Mouse (Mus musculus): ENCODE measurements at regions not wholly inside any gene's neighbourhood (a gene's known extent, or its start where the extent isn't known, plus 50 kb on each side); places are given as distances from the start of the nearest gene placed in this dataset.

DNA sequence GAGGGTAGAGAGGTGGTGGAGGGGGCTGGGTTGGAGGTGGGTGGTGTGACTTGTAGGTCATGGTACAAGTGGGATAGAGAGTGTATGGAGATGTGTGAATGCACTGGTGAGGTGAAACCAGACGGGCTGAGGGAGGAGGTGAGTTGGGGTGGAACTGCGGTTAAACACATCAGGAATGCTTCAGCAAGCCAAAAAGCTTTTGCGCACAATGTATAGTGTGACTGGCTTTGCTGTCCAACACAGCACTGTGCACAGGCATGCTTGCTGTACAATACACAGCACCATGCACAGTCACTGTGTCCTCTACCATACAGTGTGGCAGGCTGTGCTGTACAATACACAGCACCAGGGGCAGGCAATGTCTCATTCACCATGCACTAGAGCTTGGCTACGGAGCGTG lies 223.6 kb downstream of the Eipr1 start:
- ATAC-seq = peak; percentile 70
- 85% methylated on average over 5 of the region's 5 CpGs for WGBS
- H3K4me3 ChIP-seq (ENCODE audit: low read depth, low read length) = no peak overlapping the region
- H3K27ac ChIP-seq (ENCODE audit: low read length) = peak overlapping the region; percentile 70; the same call in 1 of the 2 replicates
- peaks cover 12% of the 10 kb centered on the region for H3K4me1 ChIP-seq (ENCODE audit: control insufficient read depth, insufficient read depth, low read length)
- 0 out of 2 replicates have a peak, but pooled peaks cover 2% of the 10 kb centered on the region for H3K9me3 ChIP-seq (replicated peaks; ENCODE audit: control insufficient read depth, low read length, poor library complexity, severe bottlenecking)
- H3K27me3 ChIP-seq (ENCODE audit: control insufficient read depth, insufficient read depth, low read depth, low read length) = no peaks in the 10 kb centered on the region
- H3K4me2 ChIP-seq (ENCODE audit: low read length) = no peak overlapping the region
- H3K36me3 ChIP-seq (ENCODE audit: control insufficient read depth, insufficient read depth, low read length) = no peaks in the 10 kb centered on the region
- no peak overlapping the region for H3K9ac ChIP-seq (ENCODE audit: low read depth, low read length)

DNA sequence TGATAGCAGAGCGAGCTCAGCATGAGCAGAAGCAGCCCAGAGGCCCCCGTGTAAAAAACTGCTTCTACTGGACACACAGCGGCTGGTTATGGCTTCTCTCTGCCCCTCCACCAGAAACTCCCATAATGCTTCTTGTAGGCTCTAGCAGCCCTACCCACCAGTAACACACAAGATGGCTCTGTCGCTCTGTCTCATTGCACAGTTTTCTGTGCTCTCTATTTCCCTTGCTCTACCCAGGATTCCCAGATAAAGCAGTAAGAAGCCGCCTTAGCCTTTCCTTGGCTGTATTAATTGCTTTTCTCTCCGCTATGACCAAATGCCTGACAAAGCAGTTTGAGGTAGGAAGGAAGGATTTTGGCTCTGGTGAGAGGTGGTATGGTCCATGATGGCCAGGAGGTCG lies 228.1 kb downstream of the Eipr1 start:
- Histone ChIP-seq H3K27me3 (ENCODE audit: control insufficient read depth, insufficient read depth, low read depth, low read length) (no peaks in the 10 kb centered on the region), H3K27ac (ENCODE audit: low read length) (no peak overlapping the region; the same call in 1 of the 2 replicates), H3K4me2 (ENCODE audit: low read length) (no peak overlapping the region), H3K36me3 (ENCODE audit: control insufficient read depth, insufficient read depth, low read length) (no peaks in the 10 kb centered on the region), H3K4me3 (ENCODE audit: low read depth, low read length) (no peak overlapping the region), H3K9ac (ENCODE audit: low read depth, low read length) (no peak overlapping the region), H3K4me1 (ENCODE audit: control insufficient read depth, insufficient read depth, low read length) (peaks cover 5% of the 10 kb centered on the region), H3K9me3 (replicated peaks; ENCODE audit: control insufficient read depth, low read length, poor library complexity, severe bottlenecking) (no peaks in the 10 kb centered on the region)
- ATAC-seq = no peak
- WGBS = 65% methylated on average over 7 of the region's 7 CpGs

DNA sequence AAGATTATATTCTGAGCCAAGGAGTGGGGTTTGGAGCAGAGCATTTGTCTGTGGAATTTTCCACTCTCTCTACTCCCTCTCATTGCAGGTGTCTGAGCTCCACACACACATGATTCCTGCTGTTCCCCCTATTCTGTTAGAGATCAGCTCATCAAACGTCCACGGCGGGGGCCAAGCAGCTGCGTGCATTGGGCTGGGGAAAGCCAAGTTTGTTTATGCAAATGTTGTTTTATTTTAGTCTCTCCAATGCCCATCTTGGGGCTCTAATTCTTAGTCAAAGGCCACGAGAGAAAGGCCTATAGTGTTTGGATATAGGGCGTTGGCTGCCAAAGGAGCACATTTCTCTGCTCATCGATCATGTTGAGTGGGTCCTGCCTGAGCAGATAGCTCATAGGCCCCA lies 234.6 kb downstream of the Eipr1 start:
- no peak for ATAC-seq
- Histone ChIP-seq H3K27me3 (ENCODE audit: control insufficient read depth, insufficient read depth, low read depth, low read length) (no peaks in the 10 kb centered on the region), H3K9me3 (replicated peaks; ENCODE audit: control insufficient read depth, low read length, poor library complexity, severe bottlenecking) (no peaks in the 10 kb centered on the region), H3K27ac (ENCODE audit: low read length) (peak overlapping the region; percentile 29), H3K9ac (ENCODE audit: low read depth, low read length) (no peak overlapping the region), H3K36me3 (ENCODE audit: control insufficient read depth, insufficient read depth, low read length) (no peaks in the 10 kb centered on the region), H3K4me3 (ENCODE audit: low read depth, low read length) (no peak overlapping the region), H3K4me2 (ENCODE audit: low read length) (no peak overlapping the region), H3K4me1 (ENCODE audit: control insufficient read depth, insufficient read depth, low read length) (peaks cover 4% of the 10 kb centered on the region; the same call in 1 of the 2 replicates)
- WGBS = 50% methylated on average over 7 of the region's 7 CpGs

DNA sequence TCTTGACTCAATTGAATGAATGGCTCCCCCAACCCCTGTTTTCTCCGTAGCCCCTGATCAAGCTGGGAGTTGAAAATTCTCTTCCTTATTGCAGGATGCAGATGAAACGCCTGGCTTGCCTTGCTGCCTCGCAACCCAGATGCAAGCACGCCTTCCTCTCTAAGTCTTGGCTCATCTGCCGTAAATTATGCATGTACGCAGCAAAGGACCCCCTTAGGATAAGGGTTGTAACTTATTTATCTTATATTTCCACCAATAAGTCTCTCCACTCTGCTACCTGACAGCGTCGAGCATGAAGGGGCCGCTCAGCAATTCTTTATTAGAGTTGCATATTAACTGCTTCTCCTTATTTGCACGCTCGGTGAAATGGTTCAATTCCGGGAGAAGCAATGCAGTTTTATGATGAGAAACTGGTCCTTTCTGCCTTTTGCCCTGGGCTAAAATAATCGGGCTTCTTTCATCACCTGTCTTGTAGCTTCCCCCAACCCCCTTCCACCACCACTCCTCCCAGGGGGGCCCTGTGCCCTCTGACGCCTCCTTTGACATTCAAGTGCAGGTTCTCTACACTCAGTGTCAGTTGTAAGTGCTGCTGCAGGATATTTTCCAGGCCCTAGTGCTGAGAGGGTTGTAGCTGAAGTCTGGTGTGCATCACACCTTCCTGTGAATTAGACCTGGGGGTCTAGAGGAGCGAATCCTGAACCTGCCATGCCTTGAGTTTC lies 246.0 kb downstream of the Eipr1 start:
- H3K27ac ChIP-seq (ENCODE audit: low read length) = peak overlapping the region; percentile 72
- peaks cover 14% of the 10 kb centered on the region; the same call in 1 of the 2 replicates for H3K4me1 ChIP-seq (ENCODE audit: control insufficient read depth, insufficient read depth, low read length)
- no peak overlapping the region for H3K4me3 ChIP-seq (ENCODE audit: low read depth, low read length)
- H3K36me3 ChIP-seq (ENCODE audit: control insufficient read depth, insufficient read depth, low read length) = no peaks in the 10 kb centered on the region
- 55% methylated on average over 15 of the region's 15 CpGs for WGBS
- H3K9ac ChIP-seq (ENCODE audit: low read depth, low read length) = no peak overlapping the region
- H3K4me2 ChIP-seq (ENCODE audit: low read length) = no peak overlapping the region
- ATAC-seq = peak; percentile 66
- no peaks in the 10 kb centered on the region for H3K27me3 ChIP-seq (ENCODE audit: control insufficient read depth, insufficient read depth, low read depth, low read length)
- no peaks in the 10 kb centered on the region for H3K9me3 ChIP-seq (replicated peaks; ENCODE audit: control insufficient read depth, low read length, poor library complexity, severe bottlenecking)

DNA sequence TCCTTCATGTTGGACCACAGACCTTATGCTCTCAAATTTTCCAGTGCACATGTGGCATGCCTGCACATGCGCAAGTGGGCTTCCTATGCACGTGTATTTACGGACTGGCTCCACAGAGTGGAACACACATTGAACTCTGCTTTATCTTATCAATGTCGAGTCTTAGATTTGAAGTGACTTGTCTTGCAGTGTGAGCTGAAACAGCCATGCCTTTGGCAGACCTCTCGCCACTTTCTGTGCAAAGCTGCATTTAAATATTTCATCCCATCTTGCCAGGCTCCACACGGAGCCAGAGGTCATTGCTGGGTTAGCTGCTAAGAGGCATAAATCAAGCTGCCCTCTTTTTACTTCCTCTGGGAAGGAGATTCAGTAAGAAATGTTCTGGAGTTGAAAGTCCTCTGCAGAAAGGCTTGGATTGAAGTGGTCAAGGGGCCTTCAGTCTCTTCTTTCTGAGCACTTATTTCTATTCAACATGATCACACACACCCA lies 248.4 kb downstream of the Eipr1 start:
- no peaks in the 10 kb centered on the region for H3K36me3 ChIP-seq (ENCODE audit: control insufficient read depth, insufficient read depth, low read length)
- H3K27ac ChIP-seq (ENCODE audit: low read length) = no peak overlapping the region
- H3K9me3 ChIP-seq (replicated peaks; ENCODE audit: control insufficient read depth, low read length, poor library complexity, severe bottlenecking) = no peaks in the 10 kb centered on the region
- no peak for ATAC-seq
- no peak overlapping the region for H3K4me2 ChIP-seq (ENCODE audit: low read length)
- 63% methylated on average over 6 of the region's 6 CpGs for WGBS
- H3K9ac ChIP-seq (ENCODE audit: low read depth, low read length) = no peak overlapping the region
- no peaks in the 10 kb centered on the region for H3K27me3 ChIP-seq (ENCODE audit: control insufficient read depth, insufficient read depth, low read depth, low read length)
- H3K4me3 ChIP-seq (ENCODE audit: low read depth, low read length) = no peak overlapping the region
- H3K4me1 ChIP-seq (ENCODE audit: control insufficient read depth, insufficient read depth, low read length) = peaks cover 17% of the 10 kb centered on the region; the same call in 1 of the 2 replicates

DNA sequence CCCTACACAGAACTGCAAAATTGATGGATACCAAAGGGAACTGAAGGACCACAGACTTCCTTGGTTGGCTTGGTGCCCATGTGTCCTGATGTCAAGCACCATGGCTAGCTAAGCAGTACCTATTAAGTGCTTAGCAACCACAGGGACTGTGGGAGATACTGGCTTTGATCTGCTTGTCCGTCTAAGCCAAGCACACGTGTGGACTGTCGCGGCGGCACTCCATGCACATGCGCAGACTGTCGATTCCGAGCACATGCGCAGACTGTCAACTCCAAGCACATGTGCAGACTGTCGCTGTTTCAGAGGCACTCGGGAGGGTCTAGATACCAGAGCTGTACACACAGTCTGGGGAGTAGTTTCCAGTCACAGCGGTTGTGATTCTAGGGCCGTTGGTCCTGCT lies 252.9 kb downstream of the Eipr1 start:
- H3K4me1 ChIP-seq (ENCODE audit: control insufficient read depth, insufficient read depth, low read length) = peaks cover 7% of the 10 kb centered on the region; the same call in 1 of the 2 replicates
- H3K9ac ChIP-seq (ENCODE audit: low read depth, low read length) = no peak overlapping the region
- no peaks in the 10 kb centered on the region for H3K36me3 ChIP-seq (ENCODE audit: control insufficient read depth, insufficient read depth, low read length)
- WGBS = 73% methylated on average over 13 of the region's 13 CpGs
- peak; percentile 80 for ATAC-seq
- peak overlapping the region; percentile 27; the same call in 1 of the 2 replicates for H3K4me2 ChIP-seq (ENCODE audit: low read length)
- H3K27ac ChIP-seq (ENCODE audit: low read length) = no peak overlapping the region
- H3K27me3 ChIP-seq (ENCODE audit: control insufficient read depth, insufficient read depth, low read depth, low read length) = no peaks in the 10 kb centered on the region
- H3K9me3 ChIP-seq (replicated peaks; ENCODE audit: control insufficient read depth, low read length, poor library complexity, severe bottlenecking) = no peaks in the 10 kb centered on the region
- H3K4me3 ChIP-seq (ENCODE audit: low read depth, low read length) = no peak overlapping the region

DNA sequence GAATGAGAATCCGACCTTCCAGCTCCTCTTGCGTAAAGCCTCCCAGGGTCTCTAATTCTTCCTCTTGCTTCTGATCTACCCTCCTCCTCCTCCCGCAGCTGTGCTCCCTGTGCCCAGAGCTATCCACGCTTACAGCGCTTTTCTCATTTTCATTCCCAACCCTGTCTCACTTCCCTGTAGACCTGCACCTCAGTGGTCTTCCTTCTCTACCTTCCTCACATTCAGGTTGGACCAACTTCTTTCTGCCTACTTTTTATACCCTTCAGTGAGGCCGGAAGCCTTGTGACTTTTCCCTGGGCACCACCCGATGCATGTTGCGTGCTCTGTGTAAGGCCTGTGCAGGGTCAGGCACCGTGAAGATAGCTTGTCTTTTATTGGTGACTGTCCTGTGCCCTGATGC lies 263.0 kb downstream of the Eipr1 start:
- no peaks in the 10 kb centered on the region for H3K36me3 ChIP-seq (ENCODE audit: control insufficient read depth, insufficient read depth, low read length)
- no peak overlapping the region for H3K4me3 ChIP-seq (ENCODE audit: low read depth, low read length)
- H3K9me3 ChIP-seq (replicated peaks; ENCODE audit: control insufficient read depth, low read length, poor library complexity, severe bottlenecking) = no peaks in the 10 kb centered on the region
- 91% methylated on average over 9 of the region's 9 CpGs for WGBS
- H3K27me3 ChIP-seq (ENCODE audit: control insufficient read depth, insufficient read depth, low read depth, low read length) = no peaks in the 10 kb centered on the region
- H3K27ac ChIP-seq (ENCODE audit: low read length) = peak overlapping the region; percentile 7; the same call in 1 of the 2 replicates
- no peak overlapping the region for H3K9ac ChIP-seq (ENCODE audit: low read depth, low read length)
- no peak overlapping the region for H3K4me2 ChIP-seq (ENCODE audit: low read length)
- no peak for ATAC-seq
- H3K4me1 ChIP-seq (ENCODE audit: control insufficient read depth, insufficient read depth, low read length) = no peaks in the 10 kb centered on the region; the same call in 1 of the 2 replicates

DNA sequence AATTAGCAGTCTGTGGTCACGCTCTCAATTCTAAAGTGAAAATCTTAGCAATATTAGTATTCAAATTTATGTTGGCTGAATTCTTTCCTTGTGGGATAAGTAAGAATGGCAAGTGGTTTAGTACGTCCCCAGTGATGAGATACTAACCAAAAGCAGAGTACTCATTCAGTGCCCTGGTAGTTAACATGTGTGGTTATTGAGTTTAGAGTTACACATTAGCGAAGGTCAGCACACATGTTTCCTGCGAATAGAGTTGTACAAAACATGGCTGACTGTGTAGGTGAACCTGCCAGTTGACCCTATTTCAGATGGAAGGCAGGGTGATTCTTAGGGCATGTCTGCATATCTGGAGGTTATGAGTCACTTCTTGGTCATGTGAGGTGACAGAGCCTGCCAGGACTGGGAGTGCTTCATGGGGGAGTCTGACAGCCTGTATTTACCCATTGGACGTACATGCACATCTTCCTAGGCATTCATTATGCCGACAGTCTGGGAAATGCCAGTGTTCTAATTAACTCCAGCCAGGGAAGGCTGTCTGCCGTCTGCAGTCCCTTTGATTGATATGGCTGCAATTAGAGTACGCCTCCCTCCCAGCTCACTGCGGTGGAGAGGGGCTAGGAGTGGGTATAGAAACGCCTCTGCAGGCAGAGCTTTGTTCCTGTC lies 263.7 kb downstream of the Eipr1 start:
- Histone ChIP-seq H3K27me3 (ENCODE audit: control insufficient read depth, insufficient read depth, low read depth, low read length) (no peaks in the 10 kb centered on the region), H3K9ac (ENCODE audit: low read depth, low read length) (no peak overlapping the region), H3K4me1 (ENCODE audit: control insufficient read depth, insufficient read depth, low read length) (no peaks in the 10 kb centered on the region; the same call in 1 of the 2 replicates), H3K4me3 (ENCODE audit: low read depth, low read length) (no peak overlapping the region), H3K9me3 (replicated peaks; ENCODE audit: control insufficient read depth, low read length, poor library complexity, severe bottlenecking) (no peaks in the 10 kb centered on the region), H3K36me3 (ENCODE audit: control insufficient read depth, insufficient read depth, low read length) (no peaks in the 10 kb centered on the region), H3K27ac (ENCODE audit: low read length) (no peak overlapping the region), H3K4me2 (ENCODE audit: low read length) (no peak overlapping the region)
- 39% methylated on average over 10 of the region's 10 CpGs for WGBS
- peak; percentile 83 for ATAC-seq

DNA sequence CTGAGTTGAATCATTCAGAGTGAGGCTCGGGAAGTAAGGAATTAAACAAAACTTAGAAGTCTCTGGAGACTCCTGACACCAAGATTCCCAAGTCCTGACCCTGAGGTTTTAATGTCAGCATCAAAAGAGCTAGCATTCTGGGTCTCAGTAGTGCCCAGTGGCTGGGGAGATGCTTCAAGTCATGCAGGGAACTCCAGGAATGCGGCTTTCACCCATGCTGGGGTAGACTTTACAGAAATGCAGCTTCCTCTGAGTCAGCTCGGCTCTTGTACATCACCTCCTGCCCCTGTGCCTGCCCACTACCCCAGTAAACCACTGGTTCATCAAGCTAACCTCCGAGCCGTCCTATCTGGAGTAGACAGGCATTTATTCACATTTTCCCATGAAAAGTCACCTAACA lies 269.5 kb downstream of the Eipr1 start:
- no peak for ATAC-seq
- H3K9me3 ChIP-seq (replicated peaks; ENCODE audit: control insufficient read depth, low read length, poor library complexity, severe bottlenecking) = no peaks in the 10 kb centered on the region
- H3K36me3 ChIP-seq (ENCODE audit: control insufficient read depth, insufficient read depth, low read length) = no peaks in the 10 kb centered on the region
- H3K9ac ChIP-seq (ENCODE audit: low read depth, low read length) = no peak overlapping the region
- 75% methylated on average over 5 of the region's 5 CpGs for WGBS
- no peaks in the 10 kb centered on the region; the same call in 1 of the 2 replicates for H3K4me1 ChIP-seq (ENCODE audit: control insufficient read depth, insufficient read depth, low read length)
- no peak overlapping the region for H3K4me3 ChIP-seq (ENCODE audit: low read depth, low read length)
- H3K4me2 ChIP-seq (ENCODE audit: low read length) = no peak overlapping the region
- H3K27me3 ChIP-seq (ENCODE audit: control insufficient read depth, insufficient read depth, low read depth, low read length) = no peaks in the 10 kb centered on the region
- H3K27ac ChIP-seq (ENCODE audit: low read length) = no peak overlapping the region

All from midbrain, embryonic 16.5 days (tissue).